Mouse (Mus musculus): Measurements from ENCODE around the gene Myof. TPM values are rescaled to one million over a fixed set of nuclear protein-coding genes. Genes with fewer than 3 reads are reported as not detected.

Gene Myof
- polyA plus RNA-seq, 1 experiment from 2014 or later: 22.7 TPM

- no peaks in the 10 kb centered on the region for H3K9me3 ChIP-seq (ENCODE audit: control insufficient read depth, low read depth, low read length)
- ATAC-seq (ENCODE audit: insufficient number of reproducible peaks, insufficient read depth, low FRiP score, low read depth): no peak
- H3K9ac ChIP-seq (replicated peaks; ENCODE audit: low read depth, low read length): no peak overlapping the region
- peaks cover 28% of the 10 kb centered on the region for H3K4me1 ChIP-seq (ENCODE audit: control insufficient read depth, insufficient read depth, low read length)
- peak overlapping the region; percentile 36; the same call in 1 of the 2 replicates for H3K27ac ChIP-seq (ENCODE audit: low read length)
- WGBS: 82% methylated on average over 2 of the region's 2 CpGs
- no peak overlapping the region for H3K4me3 ChIP-seq (ENCODE audit: low read depth, low read length)
- no peaks in the 10 kb centered on the region for H3K27me3 ChIP-seq (ENCODE audit: control insufficient read depth, insufficient read depth, low read length)
- no peak overlapping the region for H3K4me2 ChIP-seq (replicated peaks; ENCODE audit: low read depth, low read length)
- no peaks in the 10 kb centered on the region for H3K36me3 ChIP-seq (ENCODE audit: control insufficient read depth, insufficient read depth, low read length)
These were observed 9.7 kb downstream of the Myof start for GRCm38 (mm10) chr19:38033735-38034057.

GRCm38 (mm10) chr19:38032993-38033734 lies 10.2 kb downstream of the Myof start:
- no peak overlapping the region for H3K4me3 ChIP-seq (ENCODE audit: low read depth, low read length)
- no peak overlapping the region for H3K4me2 ChIP-seq (replicated peaks; ENCODE audit: low read depth, low read length)
- WGBS: 64% methylated on average over 15 of the region's 15 CpGs
- H3K9ac ChIP-seq (replicated peaks; ENCODE audit: low read depth, low read length): no peak overlapping the region
- H3K27ac ChIP-seq (ENCODE audit: low read length): peak overlapping the region; percentile 36; the same call in 1 of the 2 replicates
- no peaks in the 10 kb centered on the region for H3K36me3 ChIP-seq (ENCODE audit: control insufficient read depth, insufficient read depth, low read length)
- no peak for ATAC-seq (ENCODE audit: insufficient number of reproducible peaks, insufficient read depth, low FRiP score, low read depth)
- no peaks in the 10 kb centered on the region for H3K27me3 ChIP-seq (ENCODE audit: control insufficient read depth, insufficient read depth, low read length)
- peaks cover 29% of the 10 kb centered on the region for H3K4me1 ChIP-seq (ENCODE audit: control insufficient read depth, insufficient read depth, low read length)
- H3K9me3 ChIP-seq (ENCODE audit: control insufficient read depth, low read depth, low read length): no peaks in the 10 kb centered on the region

GRCm38 (mm10) chr19:38031144-38031543 lies 12.2 kb downstream of the Myof start:
- no peak for ATAC-seq (ENCODE audit: insufficient number of reproducible peaks, insufficient read depth, low FRiP score, low read depth)
- peaks cover 40% of the 10 kb centered on the region for H3K4me1 ChIP-seq (ENCODE audit: control insufficient read depth, insufficient read depth, low read length)
- H3K36me3 ChIP-seq (ENCODE audit: control insufficient read depth, insufficient read depth, low read length): no peaks in the 10 kb centered on the region
- H3K27me3 ChIP-seq (ENCODE audit: control insufficient read depth, insufficient read depth, low read length): no peaks in the 10 kb centered on the region
- H3K4me3 ChIP-seq (ENCODE audit: low read depth, low read length): no peak overlapping the region
- H3K27ac ChIP-seq (ENCODE audit: low read length): no peak overlapping the region
- peak overlapping the region; percentile 21; the same call in 1 of the 2 replicates for H3K4me2 ChIP-seq (replicated peaks; ENCODE audit: low read depth, low read length)
- no peak overlapping the region for H3K9ac ChIP-seq (replicated peaks; ENCODE audit: low read depth, low read length)
- 58% methylated on average over 9 of the region's 9 CpGs for WGBS
- H3K9me3 ChIP-seq (ENCODE audit: control insufficient read depth, low read depth, low read length): no peaks in the 10 kb centered on the region

- Histone ChIP-seq H3K27me3 (ENCODE audit: control insufficient read depth, insufficient read depth, low read length) (no peaks in the 10 kb centered on the region), H3K9ac (replicated peaks; ENCODE audit: low read depth, low read length) (no peak overlapping the region; the same call in 1 of the 2 replicates), H3K36me3 (ENCODE audit: control insufficient read depth, insufficient read depth, low read length) (no peaks in the 10 kb centered on the region), H3K9me3 (ENCODE audit: control insufficient read depth, low read depth, low read length) (no peaks in the 10 kb centered on the region), H3K4me1 (ENCODE audit: control insufficient read depth, insufficient read depth, low read length) (peaks cover 44% of the 10 kb centered on the region), H3K4me3 (ENCODE audit: low read depth, low read length) (no peak overlapping the region), H3K27ac (ENCODE audit: low read length) (peak overlapping the region; percentile 82), H3K4me2 (replicated peaks; ENCODE audit: low read depth, low read length) (peak overlapping the region; percentile 21)
- peak; percentile 59; the same call in 1 of the 2 replicates for ATAC-seq (ENCODE audit: insufficient number of reproducible peaks, insufficient read depth, low FRiP score, low read depth)
- WGBS: under 1% methylated on average over 15 of the region's 23 CpGs
These were observed 12.7 kb downstream of the Myof start for GRCm38 (mm10) chr19:38030673-38031137.

- no peak overlapping the region for H3K9ac ChIP-seq (replicated peaks; ENCODE audit: low read depth, low read length)
- no peaks in the 10 kb centered on the region for H3K27me3 ChIP-seq (ENCODE audit: control insufficient read depth, insufficient read depth, low read length)
- 43% methylated on average over 3 of the region's 3 CpGs for WGBS
- no peaks in the 10 kb centered on the region for H3K9me3 ChIP-seq (ENCODE audit: control insufficient read depth, low read depth, low read length)
- H3K4me3 ChIP-seq (ENCODE audit: low read depth, low read length): no peak overlapping the region
- no peaks in the 10 kb centered on the region for H3K36me3 ChIP-seq (ENCODE audit: control insufficient read depth, insufficient read depth, low read length)
- ATAC-seq (ENCODE audit: insufficient number of reproducible peaks, insufficient read depth, low FRiP score, low read depth): no peak
- peak overlapping the region; percentile 21 for H3K4me2 ChIP-seq (replicated peaks; ENCODE audit: low read depth, low read length)
- H3K27ac ChIP-seq (ENCODE audit: low read length): peak overlapping the region; percentile 82
- H3K4me1 ChIP-seq (ENCODE audit: control insufficient read depth, insufficient read depth, low read length): peaks cover 51% of the 10 kb centered on the region
These were observed 13.5 kb downstream of the Myof start for GRCm38 (mm10) chr19:38029871-38030270.

- WGBS: 53% methylated on average over 3 of the region's 3 CpGs
- H3K27me3 ChIP-seq (ENCODE audit: control insufficient read depth, insufficient read depth, low read length): no peaks in the 10 kb centered on the region
- no peaks in the 10 kb centered on the region for H3K36me3 ChIP-seq (ENCODE audit: control insufficient read depth, insufficient read depth, low read length)
- peaks cover 56% of the 10 kb centered on the region for H3K4me1 ChIP-seq (ENCODE audit: control insufficient read depth, insufficient read depth, low read length)
- H3K9me3 ChIP-seq (ENCODE audit: control insufficient read depth, low read depth, low read length): no peaks in the 10 kb centered on the region
- H3K9ac ChIP-seq (replicated peaks; ENCODE audit: low read depth, low read length): no peak overlapping the region
- H3K4me2 ChIP-seq (replicated peaks; ENCODE audit: low read depth, low read length): peak overlapping the region; percentile 21
- peak overlapping the region; percentile 82 for H3K27ac ChIP-seq (ENCODE audit: low read length)
- H3K4me3 ChIP-seq (ENCODE audit: low read depth, low read length): no peak overlapping the region
- no peak for ATAC-seq (ENCODE audit: insufficient number of reproducible peaks, insufficient read depth, low FRiP score, low read depth)
These were observed 14.1 kb downstream of the Myof start for GRCm38 (mm10) chr19:38029292-38029691.

- H3K4me1 ChIP-seq (ENCODE audit: control insufficient read depth, insufficient read depth, low read length): peaks cover 53% of the 10 kb centered on the region
- ATAC-seq (ENCODE audit: insufficient number of reproducible peaks, insufficient read depth, low FRiP score, low read depth): 0 out of 2 replicates have a peak, but pooled peaks have one; percentile 20
- H3K4me3 ChIP-seq (ENCODE audit: low read depth, low read length): no peak overlapping the region
- no peaks in the 10 kb centered on the region for H3K9me3 ChIP-seq (ENCODE audit: control insufficient read depth, low read depth, low read length)
- H3K9ac ChIP-seq (replicated peaks; ENCODE audit: low read depth, low read length): no peak overlapping the region
- H3K36me3 ChIP-seq (ENCODE audit: control insufficient read depth, insufficient read depth, low read length): no peaks in the 10 kb centered on the region
- no peaks in the 10 kb centered on the region for H3K27me3 ChIP-seq (ENCODE audit: control insufficient read depth, insufficient read depth, low read length)
- WGBS: 48% methylated on average over 10 of the region's 10 CpGs
- peak overlapping the region; percentile 82 for H3K27ac ChIP-seq (ENCODE audit: low read length)
- H3K4me2 ChIP-seq (replicated peaks; ENCODE audit: low read depth, low read length): no peak overlapping the region
These were observed 15.4 kb downstream of the Myof start for GRCm38 (mm10) chr19:38027881-38028521.

GRCm38 (mm10) chr19:38027389-38027788 lies 16.0 kb downstream of the Myof start:
- no peak for ATAC-seq (ENCODE audit: insufficient number of reproducible peaks, insufficient read depth, low FRiP score, low read depth)
- no peak overlapping the region for H3K4me2 ChIP-seq (replicated peaks; ENCODE audit: low read depth, low read length)
- H3K4me3 ChIP-seq (ENCODE audit: low read depth, low read length): no peak overlapping the region
- H3K27me3 ChIP-seq (ENCODE audit: control insufficient read depth, insufficient read depth, low read length): no peaks in the 10 kb centered on the region
- no peak overlapping the region for H3K9ac ChIP-seq (replicated peaks; ENCODE audit: low read depth, low read length)
- H3K27ac ChIP-seq (ENCODE audit: low read length): peak overlapping the region; percentile 82; the same call in 1 of the 2 replicates
- H3K36me3 ChIP-seq (ENCODE audit: control insufficient read depth, insufficient read depth, low read length): no peaks in the 10 kb centered on the region
- 75% methylated on average over 6 of the region's 6 CpGs for WGBS
- peaks cover 53% of the 10 kb centered on the region for H3K4me1 ChIP-seq (ENCODE audit: control insufficient read depth, insufficient read depth, low read length)
- H3K9me3 ChIP-seq (ENCODE audit: control insufficient read depth, low read depth, low read length): no peaks in the 10 kb centered on the region

Data from stomach, embryonic 14.5 days (tissue).